Mouse (Mus musculus) urinary bladder, postnatal 25 days (tissue): ENCODE measurements around the gene Sept6.

ENCODE experiments used
- DNase-seq: peaks from one replicate; pipeline ENCODE4 v3.0.0; 2022; ENCODE audit warnings: low spot score

The Sept6 gene

DNA sequence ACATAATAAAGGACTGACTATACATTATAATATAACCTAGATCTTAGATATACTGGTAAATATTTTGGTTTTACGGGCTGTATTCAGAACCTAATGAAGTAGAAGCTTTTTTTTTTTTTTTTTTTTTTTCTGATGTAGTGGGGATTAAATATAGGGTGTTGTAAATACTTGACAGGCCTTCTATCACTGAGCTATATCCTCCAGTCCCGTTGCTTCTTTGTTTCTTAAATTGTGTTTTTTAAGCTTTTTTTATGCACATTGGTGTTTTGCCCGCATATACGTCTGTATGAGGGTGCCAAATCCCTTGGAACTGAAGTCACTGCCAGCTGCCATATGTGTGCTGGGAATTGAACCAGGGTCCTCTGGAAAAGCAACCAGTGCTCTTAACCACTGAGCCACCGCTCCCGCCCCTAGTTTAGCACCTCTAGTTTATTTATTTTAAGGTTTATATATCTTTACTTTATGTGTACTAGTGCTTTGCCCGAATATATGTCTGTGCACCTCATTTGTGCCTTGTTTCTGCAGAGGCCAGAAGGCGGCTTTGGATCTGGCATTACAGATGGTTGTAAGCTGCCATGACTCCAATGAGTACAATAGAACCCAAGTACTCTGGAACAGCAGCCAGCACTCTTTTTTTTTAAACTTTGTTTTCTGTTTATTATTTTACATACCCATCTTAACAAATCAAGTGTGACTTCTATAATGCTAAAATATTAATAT, 126.8 kb downstream of the Sept6 start:
- DNase-seq = no peak

DNA sequence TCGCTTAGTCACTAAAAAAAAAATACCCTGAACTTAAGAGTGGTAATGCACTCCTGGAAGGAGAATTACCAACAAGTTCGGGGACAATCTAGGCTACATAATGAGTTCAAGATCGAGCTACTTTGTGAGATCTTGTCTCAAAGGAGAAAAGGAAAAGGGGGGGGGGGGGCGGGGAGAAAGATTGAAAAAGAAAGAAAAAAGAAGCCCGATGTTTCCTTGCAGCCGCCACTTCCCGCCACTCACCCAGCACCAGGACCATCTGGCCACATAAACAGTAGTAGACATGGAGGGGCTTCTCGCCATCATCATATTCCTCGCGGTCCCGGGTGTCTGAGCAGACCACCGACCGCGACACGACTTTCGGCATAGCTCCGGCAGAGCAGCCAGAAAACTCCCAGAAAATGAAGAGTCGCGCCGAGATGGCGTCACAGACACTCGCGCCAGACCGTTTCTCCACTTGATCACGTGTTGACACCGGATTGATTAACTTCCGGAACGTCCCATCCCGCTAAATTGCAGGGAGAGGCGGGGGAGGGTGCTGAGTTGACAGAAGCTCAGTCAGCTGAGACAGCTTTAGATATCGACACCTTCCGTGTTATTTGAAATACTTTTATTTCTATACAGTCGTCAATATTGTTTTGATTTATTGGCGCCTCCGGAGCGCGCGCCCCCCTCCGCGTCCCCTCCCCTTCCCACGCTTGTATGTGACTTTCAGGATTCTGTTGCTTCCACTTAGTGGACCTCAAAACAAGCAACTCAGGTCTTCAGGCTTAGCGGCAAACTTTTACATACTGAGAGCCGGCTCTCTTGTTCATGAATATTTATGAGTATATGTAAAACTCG, 127.6 kb downstream of the Sept6 start:
- peak; percentile 61 for DNase-seq
